In genomic region chr10:126985127-126985526, GRCm38 (mm10) we compare ENCODE assay signal across 9 mouse cellular contexts. TPM values are rescaled to one million over a fixed set of nuclear protein-coding genes. Genes with fewer than 3 reads are reported as not detected.
DNase-seq lines count a peak whose midpoint lies in the region; ATAC-seq lines count a peak whose summit lies in the region.
"Had no signal": no experiment of that assay in that cellular context is flagged by ENCODE, and none has a peak within 500 bp of the region (broad histone marks: within the 10 kb centered on the region; RNA-seq: fewer than 3 reads in every experiment).

No protein-coding gene starts in this region.

- ATAC-seq in heart, embryonic 11.5 days (replicated peaks; ENCODE audit: insufficient number of reproducible peaks, low FRiP score, low TSS enrichment), result no peak
- no peak for ATAC-seq in lung, embryonic 16.5 days (ENCODE audit: low read depth)
- ATAC-seq in hindbrain, embryonic 16.5 days, result no peak
- no peak for ATAC-seq in stomach, embryonic 16.5 days (ENCODE audit: insufficient read depth, low FRiP score)

- peak overlapping the region; percentile 64 for H3K27ac ChIP-seq in heart, embryonic 11.5 days (ENCODE audit: low read depth, low read length)
- H3K27ac ChIP-seq in lung, embryonic 16.5 days (ENCODE audit: low read length), result peak overlapping the region; percentile 79
- H3K27ac ChIP-seq in hindbrain, embryonic 16.5 days (ENCODE audit: low read depth, low read length), result no peak overlapping the region
- peak overlapping the region; percentile 58 for H3K27ac ChIP-seq in stomach, embryonic 16.5 days (ENCODE audit: low read length)

- H3K27me3 ChIP-seq in heart, embryonic 11.5 days (ENCODE audit: control insufficient read depth, insufficient read depth, low read length), result no peaks in the 10 kb centered on the region
- H3K27me3 ChIP-seq in lung, embryonic 16.5 days (ENCODE audit: control insufficient read depth, insufficient read depth, low read depth, low read length), result no peaks in the 10 kb centered on the region
- H3K27me3 ChIP-seq in hindbrain, embryonic 16.5 days (replicated peaks; ENCODE audit: control insufficient read depth, insufficient read depth, low read length), result no peaks in the 10 kb centered on the region
- no peaks in the 10 kb centered on the region for H3K27me3 ChIP-seq in stomach, embryonic 16.5 days (ENCODE audit: control insufficient read depth, insufficient read depth, low read length)

- H3K9ac ChIP-seq in heart, embryonic 11.5 days (ENCODE audit: low read depth, low read length), result peak overlapping the region; percentile 1; the same call in 1 of the 2 replicates
- peak overlapping the region; percentile 46; the same call in 1 of the 2 replicates for H3K9ac ChIP-seq in lung, embryonic 16.5 days (ENCODE audit: low read length)
- H3K9ac ChIP-seq in hindbrain, embryonic 16.5 days (ENCODE audit: low read depth, low read length), result no peak overlapping the region
- peak overlapping the region; percentile 40 for H3K9ac ChIP-seq in stomach, embryonic 16.5 days (ENCODE audit: low read length)

- intact Hi-C loops in heart, postnatal 14 days (cut with DNase I), result no loop called here

- no peaks in the 10 kb centered on the region for H3K9me3 ChIP-seq in heart, embryonic 11.5 days (replicated peaks; ENCODE audit: control insufficient read depth, low read length)
- H3K9me3 ChIP-seq in lung, embryonic 16.5 days (ENCODE audit: control insufficient read depth, low read length), result no peaks in the 10 kb centered on the region
- no peaks in the 10 kb centered on the region for H3K9me3 ChIP-seq in hindbrain, embryonic 16.5 days (ENCODE audit: control insufficient read depth, low read length)
- H3K9me3 ChIP-seq in stomach, embryonic 16.5 days (replicated peaks; ENCODE audit: control insufficient read depth, low read length), result no peaks in the 10 kb centered on the region

- H3K36me3 ChIP-seq in heart, embryonic 11.5 days (ENCODE audit: control insufficient read depth, insufficient read depth, low read length), result no peaks in the 10 kb centered on the region
- no peaks in the 10 kb centered on the region for H3K36me3 ChIP-seq in lung, embryonic 16.5 days (ENCODE audit: control insufficient read depth, insufficient read depth, low read length)
- no peaks in the 10 kb centered on the region for H3K36me3 ChIP-seq in hindbrain, embryonic 16.5 days (ENCODE audit: control insufficient read depth, insufficient read depth, low read length)
- no peaks in the 10 kb centered on the region for H3K36me3 ChIP-seq in stomach, embryonic 16.5 days (ENCODE audit: control insufficient read depth, insufficient read depth, low read length)

- peak overlapping the region; percentile 81 for H3K4me2 ChIP-seq in heart, embryonic 11.5 days
- H3K4me2 ChIP-seq in lung, embryonic 16.5 days (ENCODE audit: low read depth, low read length), result no peak overlapping the region
- H3K4me2 ChIP-seq in hindbrain, embryonic 16.5 days (ENCODE audit: low read length), result peak overlapping the region; percentile 25; the same call in 1 of the 2 replicates
- 0 out of 2 replicates have a peak overlapping the region, but pooled peaks have one; percentile 96 for H3K4me2 ChIP-seq in stomach, embryonic 16.5 days (ENCODE audit: low read depth, low read length)

- 75% methylated on average over 4 of the region's 4 CpGs for WGBS in heart, embryonic 11.5 days (ENCODE audit: insufficient replicate concordance)
- WGBS in lung, embryonic 16.5 days, result 67% methylated on average over 4 of the region's 4 CpGs
- WGBS in hindbrain, embryonic 16.5 days, result 82% methylated on average over 4 of the region's 4 CpGs
- 71% methylated on average over 4 of the region's 4 CpGs for WGBS in stomach, embryonic 16.5 days

- H3K4me3 ChIP-seq in heart, embryonic 11.5 days (ENCODE audit: low read depth, low read length), result no peak overlapping the region
- no peak overlapping the region for H3K4me3 ChIP-seq in lung, embryonic 16.5 days (ENCODE audit: low read length)
- no peak overlapping the region for H3K4me3 ChIP-seq in hindbrain, embryonic 16.5 days (ENCODE audit: low read length)
- H3K4me3 ChIP-seq in stomach, embryonic 16.5 days (replicated peaks; ENCODE audit: low read length), result no peak overlapping the region

- DNase-seq in heart, postnatal 14 days, result no peak
- DNase-seq in lung, postnatal 14 days, result no peak
- no peak for DNase-seq in urinary bladder, adult 18-20 months (ENCODE audit: low spot score in 2 of 2)
- DNase-seq in thymus, postnatal 14 days, result no peak

- H3K4me1 ChIP-seq in heart, embryonic 11.5 days (ENCODE audit: control insufficient read depth, insufficient read depth, low read length), result peaks cover 88% of the 10 kb centered on the region
- H3K4me1 ChIP-seq in lung, embryonic 16.5 days (replicated peaks; ENCODE audit: control insufficient read depth, insufficient read depth, low read length), result peaks cover 88% of the 10 kb centered on the region
- peaks cover 83% of the 10 kb centered on the region for H3K4me1 ChIP-seq in hindbrain, embryonic 16.5 days (ENCODE audit: control insufficient read depth, insufficient read depth, low read depth, low read length)
- peaks cover 92% of the 10 kb centered on the region for H3K4me1 ChIP-seq in stomach, embryonic 16.5 days (ENCODE audit: control insufficient read depth, insufficient read depth, low read length)

RNA-seq across cellular contexts. Expression of gene Ctdsp2, which starts 6.6 kb away (rescaled TPM):
- 47.3 and 47.6 TPM in 2 replicates for polyA plus RNA-seq in heart, embryonic 11.5 days (2014; fragmentation: Nextera tagmentation; extraction: Ambion mirVana)
- total RNA-seq in heart, postnatal 14 days (2021), result 100 to 1,000 TPM; 104 to 122 TPM
- polyA plus RNA-seq in lung, embryonic 16.5 days (2015; fragmentation: Nextera tagmentation; extraction: Ambion mirVana), result 66.2 and 72.0 TPM in 2 replicates
- polyA plus RNA-seq in hindbrain, embryonic 16.5 days (2015; fragmentation: Nextera tagmentation; extraction: Ambion mirVana), result 13.7 and 18.1 TPM in 2 replicates
- 49.4 and 53.4 TPM in 2 replicates for polyA plus RNA-seq in stomach, embryonic 16.5 days (2015; fragmentation: Nextera tagmentation; extraction: Ambion mirVana)

RNA-seq across cellular contexts. Expression of gene Avil, which starts 15.4 kb away (rescaled TPM):
- polyA plus RNA-seq in heart, embryonic 11.5 days (2014; fragmentation: Nextera tagmentation; extraction: Ambion mirVana), result 0.13 and 0.34 TPM in 2 replicates
- total RNA-seq in heart, postnatal 14 days (2021), result under 1 TPM; 0.19 to 0.56 TPM
- 0.20 and 0.33 TPM in 2 replicates for polyA plus RNA-seq in lung, embryonic 16.5 days (2015; fragmentation: Nextera tagmentation; extraction: Ambion mirVana)
- 3.7 and 7.0 TPM in 2 replicates for polyA plus RNA-seq in hindbrain, embryonic 16.5 days (2015; fragmentation: Nextera tagmentation; extraction: Ambion mirVana)
- polyA plus RNA-seq in stomach, embryonic 16.5 days (2015; fragmentation: Nextera tagmentation; extraction: Ambion mirVana), result 1.0 and 1.9 TPM in 2 replicates
- total RNA-seq: common myeloid progenitor, adult 5-6 weeks had no signal

RNA-seq across cellular contexts. Expression of gene Tsfm, which starts 45.5 kb away (rescaled TPM):
- polyA plus RNA-seq in heart, embryonic 11.5 days (2014; fragmentation: Nextera tagmentation; extraction: Ambion mirVana), result 91.1 and 97.1 TPM in 2 replicates
- 10 to 100 TPM; 49.8 to 60.5 TPM for total RNA-seq in heart, postnatal 14 days (2021)
- 69.3 and 71.6 TPM in 2 replicates for polyA plus RNA-seq in lung, embryonic 16.5 days (2015; fragmentation: Nextera tagmentation; extraction: Ambion mirVana)
- polyA plus RNA-seq in hindbrain, embryonic 16.5 days (2015; fragmentation: Nextera tagmentation; extraction: Ambion mirVana), result 63.7 and 67.7 TPM in 2 replicates
- 80.4 and 80.6 TPM in 2 replicates for polyA plus RNA-seq in stomach, embryonic 16.5 days (2015; fragmentation: Nextera tagmentation; extraction: Ambion mirVana)

RNA-seq across cellular contexts. Expression of gene Mettl1, which starts 56.1 kb away (rescaled TPM):
- 36.1 and 43.3 TPM in 2 replicates for polyA plus RNA-seq in heart, embryonic 11.5 days (2014; fragmentation: Nextera tagmentation; extraction: Ambion mirVana)
- 1 to 10 TPM; 5.0 to 6.0 TPM for total RNA-seq in heart, postnatal 14 days (2021)
- polyA plus RNA-seq in lung, embryonic 16.5 days (2015; fragmentation: Nextera tagmentation; extraction: Ambion mirVana), result 37.5 and 39.9 TPM in 2 replicates
- 23.2 and 24.2 TPM in 2 replicates for polyA plus RNA-seq in hindbrain, embryonic 16.5 days (2015; fragmentation: Nextera tagmentation; extraction: Ambion mirVana)
- 49.4 and 49.5 TPM in 2 replicates for polyA plus RNA-seq in stomach, embryonic 16.5 days (2015; fragmentation: Nextera tagmentation; extraction: Ambion mirVana)

RNA-seq across cellular contexts. Expression of gene Eef1akmt3, which starts 56.2 kb away (rescaled TPM):
- 0.31 and 0.35 TPM in 2 replicates for polyA plus RNA-seq in heart, embryonic 11.5 days (2014; fragmentation: Nextera tagmentation; extraction: Ambion mirVana)
- under 1 TPM in 1 of 2 experiments, not detected in 1; 0.12 TPM for total RNA-seq in heart, postnatal 14 days (2021)
- polyA plus RNA-seq in lung, embryonic 16.5 days (2015; fragmentation: Nextera tagmentation; extraction: Ambion mirVana), result 0.29 and 0.36 TPM in 2 replicates
- 0.23 and 0.31 TPM in 2 replicates for polyA plus RNA-seq in hindbrain, embryonic 16.5 days (2015; fragmentation: Nextera tagmentation; extraction: Ambion mirVana)
- polyA plus RNA-seq in stomach, embryonic 16.5 days (2015; fragmentation: Nextera tagmentation; extraction: Ambion mirVana), result 1.3 and 1.5 TPM in 2 replicates
- total RNA-seq: common myeloid progenitor, adult 5-6 weeks had no signal
